Mouse (Mus musculus) CD4-positive helper T cell, adult 2 months (primary cell): ENCODE data around the gene Mon2.
"Not testable (repeated sequence)": the region's sequence is repeated elsewhere in the genome, so short reads cannot be mapped to it uniquely, and the experiment has no call there.

ENCODE experiments used
- DNase-seq: peaks from one replicate; pipeline ENCODE4 v3.0.0-alpha.2; 2012; ENCODE audit warnings: low read depth, missing footprints, low spot score

The Mon2 gene

GRCm38 (mm10) chr10:122991648-122992047 lies 84.7 kb downstream of the Mon2 start:
- no peak for DNase-seq

DNA sequence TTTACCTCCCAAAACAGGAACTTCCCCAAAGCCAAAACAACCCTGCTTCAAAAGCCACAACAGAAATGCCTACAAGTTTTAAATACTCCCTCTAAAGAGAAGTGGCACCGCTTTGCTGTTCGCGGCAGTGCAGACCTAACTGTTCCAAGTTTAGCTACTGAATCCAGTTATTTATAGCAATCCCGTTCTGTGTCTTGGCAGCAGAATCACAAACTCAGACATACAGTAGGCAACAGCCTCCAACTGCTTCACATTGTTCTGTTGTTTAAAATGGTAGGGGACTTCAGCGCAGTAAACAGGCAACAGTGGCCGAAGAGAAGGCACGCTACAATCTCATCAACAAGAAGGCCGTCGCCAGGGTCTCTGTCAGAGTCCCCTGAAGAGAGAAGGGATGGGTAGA lies 85.3 kb downstream of the Mon2 start:
- DNase-seq, result no peak

DNA sequence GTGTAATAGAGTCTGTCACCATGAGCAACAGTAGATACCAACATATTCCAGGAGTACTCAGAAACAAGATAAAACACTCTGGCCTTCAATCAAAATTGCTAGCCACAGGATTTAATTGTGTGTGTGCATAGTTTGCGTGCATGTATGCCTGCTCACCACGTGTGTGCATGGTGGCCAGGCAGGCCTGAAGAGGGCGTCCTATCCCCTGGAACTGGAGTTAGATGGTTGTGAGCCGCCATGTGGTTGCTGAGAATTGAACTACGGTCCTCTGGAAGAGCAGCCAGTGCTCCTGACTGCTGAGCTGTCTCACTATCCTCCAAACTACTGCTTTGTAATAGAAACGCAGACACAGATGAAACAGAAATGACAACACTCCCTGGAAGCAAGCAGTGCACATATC lies 85.7 kb downstream of the Mon2 start:
- no peak for DNase-seq

- DNase-seq, result no peak
These were observed 86.4 kb downstream of the Mon2 start for GRCm38 (mm10) chr10:122989916-122990315.

GRCm38 (mm10) chr10:122988372-122988771 lies 87.9 kb downstream of the Mon2 start:
- DNase-seq, result no peak

DNA sequence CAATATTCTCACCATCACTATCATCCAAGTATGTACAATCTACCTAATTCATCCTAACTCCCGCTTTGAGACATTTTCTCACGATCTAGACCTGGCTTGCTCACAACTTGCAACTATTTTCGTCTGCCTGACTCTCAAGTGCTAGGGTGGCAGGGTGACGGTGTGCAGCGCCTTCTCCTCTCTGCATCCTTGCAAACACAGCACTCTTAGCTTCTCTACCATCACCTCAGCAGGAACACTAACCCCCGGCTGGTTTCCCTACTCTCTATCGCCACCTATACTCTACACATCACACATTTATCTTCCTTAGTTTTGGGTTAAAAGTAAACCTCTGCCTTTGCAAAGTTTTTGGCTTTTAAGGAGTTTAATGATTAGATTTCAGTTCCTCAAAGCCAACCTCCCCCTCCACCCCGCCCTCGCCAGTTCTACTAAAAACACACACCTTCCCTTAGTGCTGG lies 88.6 kb downstream of the Mon2 start:
- DNase-seq, result peak; percentile 72

DNA sequence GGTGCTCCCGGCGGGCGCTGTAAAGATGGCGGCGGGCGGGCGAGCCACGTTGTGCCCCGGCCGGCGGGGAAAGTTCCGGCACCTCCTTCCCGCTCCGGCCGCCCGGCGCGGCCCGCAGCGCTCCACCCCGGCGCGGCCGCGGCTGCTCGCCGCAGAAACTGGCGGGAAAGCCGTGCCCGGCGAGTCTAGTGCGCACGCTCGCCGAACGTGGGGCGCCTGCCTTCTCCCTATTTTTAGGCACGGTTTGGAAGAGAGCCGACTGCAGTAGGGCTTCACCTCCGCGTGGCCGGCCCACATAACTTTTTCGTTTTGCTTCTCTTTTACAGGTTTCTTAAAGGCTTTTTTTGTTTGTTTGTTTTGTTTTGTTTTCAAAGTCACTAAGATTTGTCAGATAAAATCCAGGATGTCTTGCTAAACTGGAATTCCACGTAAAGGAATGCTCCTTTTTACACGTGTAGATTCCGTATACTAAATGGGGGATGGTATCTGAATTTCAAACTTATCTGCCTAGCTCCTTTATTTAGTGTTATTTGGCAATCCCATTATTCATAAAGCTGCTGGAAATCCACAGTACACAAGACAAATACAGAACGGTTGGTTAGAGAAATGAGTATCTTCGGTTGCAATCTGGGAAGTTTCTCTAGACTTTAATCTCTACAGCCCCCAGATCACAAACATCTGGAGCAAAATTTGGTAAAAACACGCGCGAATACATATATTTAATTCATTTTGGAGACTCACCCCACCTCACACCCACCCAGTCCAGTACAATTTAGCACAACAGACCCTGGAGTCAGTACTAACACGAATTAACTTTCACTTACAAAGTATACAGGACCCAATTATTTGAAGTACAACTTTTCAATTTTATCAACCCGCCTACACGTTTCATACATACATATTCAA lies 89.7 kb downstream of the Mon2 start:
- no peak for DNase-seq

DNA sequence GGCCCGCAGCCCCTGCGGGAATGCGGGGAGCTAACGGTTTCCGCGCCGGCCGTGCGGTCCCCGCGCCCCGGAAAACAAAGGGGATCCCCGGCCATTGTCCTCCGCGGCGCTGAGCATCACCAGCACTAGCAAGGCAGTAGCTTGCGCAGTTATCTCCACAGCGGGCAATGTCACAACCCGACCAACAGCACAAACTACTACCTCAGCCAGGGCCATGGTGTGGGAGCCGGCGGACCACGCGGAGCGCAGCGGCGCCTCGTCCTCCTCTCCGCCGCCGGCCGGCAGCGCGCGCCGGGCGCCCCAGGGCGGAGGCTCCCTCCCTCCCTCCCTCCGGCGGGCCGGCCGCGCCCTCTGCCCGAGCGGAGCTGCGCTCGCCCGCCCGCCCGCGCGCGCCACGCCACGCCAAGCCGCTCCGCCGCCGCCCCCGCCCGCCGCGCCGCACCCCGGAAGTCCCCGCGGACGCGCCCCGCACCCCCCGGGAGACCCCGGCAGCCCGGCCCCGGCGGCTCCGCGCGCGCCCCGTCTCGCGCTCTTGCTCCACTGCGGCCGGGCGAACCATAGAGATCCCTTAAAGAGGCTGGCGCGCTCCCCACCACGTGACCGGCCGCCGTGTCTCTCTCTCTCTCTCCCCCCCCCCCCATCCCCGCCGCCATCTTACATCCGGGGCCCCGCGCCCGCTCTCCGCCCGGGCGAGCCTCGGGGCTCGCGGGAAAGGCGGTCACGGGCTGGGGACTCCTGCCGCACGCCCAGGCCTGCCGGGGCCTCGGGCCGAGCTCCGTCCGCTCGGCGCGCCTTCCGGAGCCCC lies 90.6 kb downstream of the Mon2 start:
- peak; percentile 88 for DNase-seq

GRCm38 (mm10) chr10:122985252-122985514 lies 91.1 kb downstream of the Mon2 start:
- DNase-seq, result no peak

GRCm38 (mm10) chr10:122984531-122985251 lies 91.6 kb downstream of the Mon2 start:
- no peak for DNase-seq

GRCm38 (mm10) chr10:122983579-122984530 lies 92.5 kb downstream of the Mon2 start:
- DNase-seq, result no peak

GRCm38 (mm10) chr10:122982909-122983578 lies 93.3 kb downstream of the Mon2 start:
- peak; percentile 24 for DNase-seq

GRCm38 (mm10) chr10:122980123-122980522 lies 96.2 kb downstream of the Mon2 start:
- DNase-seq, result no peak

GRCm38 (mm10) chr10:122979356-122979755 lies 96.9 kb downstream of the Mon2 start:
- DNase-seq, result no peak

GRCm38 (mm10) chr10:122976038-122976437 lies 100.3 kb downstream of the Mon2 start:
- peak; percentile 73 for DNase-seq

- no peak for DNase-seq
These were observed 103.1 kb downstream of the Mon2 start for GRCm38 (mm10) chr10:122973241-122973640.

DNA sequence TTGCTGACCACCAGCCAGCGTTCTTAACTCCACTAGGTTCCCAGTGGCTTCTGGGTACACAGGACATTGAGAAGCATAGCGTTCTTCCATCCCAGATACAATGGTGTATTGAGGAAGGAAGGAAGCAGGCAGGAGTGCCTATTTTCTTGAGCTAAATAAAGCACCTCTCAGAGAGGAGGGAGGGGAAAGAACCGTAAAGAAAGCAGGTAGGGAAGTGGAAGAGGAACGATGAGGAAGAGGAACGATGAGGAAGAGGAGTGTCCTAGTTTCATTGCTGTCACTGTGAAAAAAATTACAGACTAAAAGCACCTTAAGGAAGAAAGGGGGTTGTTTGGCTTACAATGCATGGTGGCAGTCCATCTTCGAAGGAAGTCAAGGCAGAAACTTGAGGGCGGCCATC lies 106.1 kb downstream of the Mon2 start:
- DNase-seq, result no peak

DNA sequence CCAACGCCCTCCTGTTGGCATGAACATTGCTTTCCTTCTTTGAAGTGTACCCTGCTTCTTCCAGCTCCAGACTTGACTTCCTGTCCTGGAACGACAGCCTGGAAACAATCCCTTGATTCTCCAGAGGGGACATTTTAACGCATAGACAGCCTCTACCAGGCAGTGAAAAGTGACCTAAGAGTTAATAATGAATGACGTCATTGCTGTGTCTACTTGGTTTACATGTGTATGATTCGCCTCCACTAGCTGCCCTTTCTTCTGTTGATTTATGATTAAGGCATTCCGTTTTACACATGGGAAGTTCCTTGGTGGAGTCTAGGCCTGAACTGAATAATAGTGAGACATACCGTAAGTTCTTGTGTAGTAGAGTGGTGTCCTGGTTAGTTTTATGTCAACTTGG lies 109.9 kb downstream of the Mon2 start:
- no peak for DNase-seq

DNA sequence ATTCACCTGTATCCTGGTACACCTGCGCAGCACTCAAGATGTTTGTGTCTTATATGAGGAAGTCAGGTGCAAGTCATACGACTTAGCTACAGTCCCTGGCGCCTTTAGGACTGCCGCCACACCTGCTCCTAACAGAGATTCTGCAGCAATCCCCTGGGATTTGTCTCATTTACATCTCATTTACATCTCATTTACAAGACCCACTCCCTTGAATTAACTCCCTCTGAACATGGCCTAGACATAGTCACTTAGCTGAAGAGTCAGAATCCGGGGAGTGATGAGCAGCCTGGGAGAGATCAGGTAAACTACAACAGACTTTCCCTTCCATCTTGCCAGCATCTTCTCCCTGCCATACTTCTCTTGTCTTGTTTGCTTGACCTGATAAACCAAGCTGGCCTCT lies 110.7 kb downstream of the Mon2 start:
- DNase-seq, result not testable (repeated sequence)

- DNase-seq, result no peak
These were observed 112.1 kb downstream of the Mon2 start for GRCm38 (mm10) chr10:122964241-122964636.
